ENCODE assay signal across 15 mouse cellular contexts in genomic region chr5:125805327-125805726, GRCm38 (mm10).
A peak's percentile ranks its signal among the peaks of the same experiment; 100 is the strongest.
DNase-seq lines count a peak whose midpoint lies in the region; ATAC-seq lines count a peak whose summit lies in the region.
"Had no signal": no experiment of that assay in that cellular context is flagged by ENCODE, and none has a peak within 500 bp of the region (broad histone marks: within the 10 kb centered on the region; RNA-seq: fewer than 3 reads in every experiment).

No protein-coding gene starts in this region.

- no peaks in the 10 kb centered on the region for H3K27me3 ChIP-seq in forebrain, embryonic 16.5 days (replicated peaks; ENCODE audit: control insufficient read depth, insufficient read depth, low read length)
- H3K27me3 ChIP-seq in embryonic facial prominence, embryonic 10.5 days (replicated peaks; ENCODE audit: low read depth, poor library complexity, severe bottlenecking): no peaks in the 10 kb centered on the region
- H3K27me3 ChIP-seq: hindbrain, embryonic 15.5 days; limb, embryonic 12.5 days had no signal

- intact Hi-C loops in left cerebral cortex, postnatal 14 days (cut with DNase I): loop anchor here (10.0 kb wide), 1 partner anchor 191 kb away; no protein-coding TSS in a partner anchor

- peak; percentile 89 for DNase-seq in brain, adult 2 months (ENCODE audit: low read depth, low spot score)
- DNase-seq in layer of hippocampus, adult 8-10 months (ENCODE audit: low spot score in 2 of 2): peak; percentile 69 to 86
- DNase-seq in left cerebral cortex, postnatal 14 days (ENCODE audit: low spot score in 2 of 2): peak; percentile 75 to 83
- DNase-seq in kidney, adult 9 months: no peak
- DNase-seq in kidney, adult 11 months: no peak
- no peak for DNase-seq in embryonic facial prominence, embryonic 10.5 days (ENCODE audit: low spot score)
- DNase-seq in thymus, postnatal 4 days: no peak
- DNase-seq: adrenal gland, postnatal 25 days; B cell, adult 2 months; kidney, adult 2 months; liver, postnatal 0 days had no signal

- no peak overlapping the region for H3K4me2 ChIP-seq in forebrain, embryonic 16.5 days (ENCODE audit: low read length)
- H3K4me2 ChIP-seq: hindbrain, embryonic 15.5 days; limb, embryonic 12.5 days had no signal

- peaks cover 23% of the 10 kb centered on the region for H3K4me1 ChIP-seq in forebrain, embryonic 16.5 days (replicated peaks; ENCODE audit: control insufficient read depth, insufficient read depth, low read length)
- no peaks in the 10 kb centered on the region for H3K4me1 ChIP-seq in embryonic facial prominence, embryonic 10.5 days
- H3K4me1 ChIP-seq: limb, embryonic 12.5 days had no signal

- ATAC-seq in forebrain, embryonic 16.5 days: peak; percentile 88
- ATAC-seq: liver, postnatal 0 days had no signal

- WGBS in forebrain, embryonic 16.5 days: 12% methylated on average over 5 of the region's 5 CpGs
- 67% methylated on average over 5 of the region's 5 CpGs for WGBS in embryonic facial prominence, embryonic 10.5 days

- H3K27ac ChIP-seq in forebrain, embryonic 16.5 days (ENCODE audit: low read length): peak overlapping the region; percentile 37
- H3K27ac ChIP-seq in embryonic facial prominence, embryonic 10.5 days (replicated peaks): no peak overlapping the region
- H3K27ac ChIP-seq: hindbrain, embryonic 15.5 days; limb, embryonic 12.5 days; macrophage had no signal

- no peak overlapping the region for H3K4me3 ChIP-seq in forebrain, embryonic 16.5 days (replicated peaks; ENCODE audit: low read length)
- H3K4me3 ChIP-seq in embryonic facial prominence, embryonic 10.5 days: no peak overlapping the region
- H3K4me3 ChIP-seq: hindbrain, embryonic 15.5 days; limb, embryonic 12.5 days had no signal

- no peak overlapping the region for H3K9ac ChIP-seq in forebrain, embryonic 16.5 days (replicated peaks; ENCODE audit: low read depth, low read length)
- H3K9ac ChIP-seq: hindbrain, embryonic 15.5 days; limb, embryonic 12.5 days; liver, postnatal 0 days had no signal

- no peaks in the 10 kb centered on the region for H3K36me3 ChIP-seq in forebrain, embryonic 16.5 days (ENCODE audit: control insufficient read depth, insufficient read depth)
- H3K36me3 ChIP-seq in embryonic facial prominence, embryonic 10.5 days (replicated peaks): no peaks in the 10 kb centered on the region
- H3K36me3 ChIP-seq: hindbrain, embryonic 15.5 days; limb, embryonic 12.5 days had no signal

- no peaks in the 10 kb centered on the region for H3K9me3 ChIP-seq in forebrain, embryonic 16.5 days (ENCODE audit: control insufficient read depth, low read length)
- H3K9me3 ChIP-seq in embryonic facial prominence, embryonic 10.5 days: no peaks in the 10 kb centered on the region
- H3K9me3 ChIP-seq: hindbrain, embryonic 15.5 days had no signal

Comparison
In these comparisons a context has a peak if more than half of its experiments do, and no peak if none do; other contexts are left out.
1. DNase-seq: peak in brain, adult 2 months (single experiment), layer of hippocampus, adult 8-10 months (2 of 2) and left cerebral cortex, postnatal 14 days (2 of 2); none in kidney, adult 9 months (single experiment), kidney, adult 11 months (single experiment), embryonic facial prominence, embryonic 10.5 days (single experiment) and thymus, postnatal 4 days (single experiment).